ENCODE assay signal across 17 mouse cellular contexts in genomic region chr1:186635045-186635444, GRCm38 (mm10).
DNase-seq lines count a peak whose midpoint lies in the region; ATAC-seq and TF ChIP-seq lines count a peak whose summit lies in the region.
"Had no signal": no experiment of that assay in that cellular context is flagged by ENCODE, and none has a peak within 500 bp of the region (broad histone marks: within the 10 kb centered on the region; RNA-seq: fewer than 3 reads in every experiment).

No protein-coding gene starts in this region.

- no peak overlapping the region for H3K4me3 ChIP-seq in forebrain, embryonic 16.5 days (replicated peaks; ENCODE audit: low read length)
- H3K4me3 ChIP-seq in forebrain, embryonic 12.5 days (replicated peaks) = no peak overlapping the region
- H3K4me3 ChIP-seq in limb, embryonic 14.5 days (replicated peaks; ENCODE audit: low read length) = no peak overlapping the region
- H3K4me3 ChIP-seq in limb, embryonic 10.5 days = no peak overlapping the region
- no peak overlapping the region for H3K4me3 ChIP-seq in embryonic facial prominence, embryonic 15.5 days (replicated peaks)
- H3K4me3 ChIP-seq: liver, embryonic 12.5 days; neural tube, embryonic 13.5 days had no signal

- peaks cover 4% of the 10 kb centered on the region; the same call in 1 of the 2 replicates for H3K4me1 ChIP-seq in forebrain, embryonic 16.5 days (replicated peaks; ENCODE audit: control insufficient read depth, insufficient read depth, low read length)
- H3K4me1 ChIP-seq in forebrain, embryonic 12.5 days = peaks cover 14% of the 10 kb centered on the region; the same call in 1 of the 2 replicates
- H3K4me1 ChIP-seq in limb, embryonic 14.5 days (ENCODE audit: control insufficient read depth, insufficient read depth, low read length) = peaks cover 35% of the 10 kb centered on the region
- peaks cover 10% of the 10 kb centered on the region; the same call in 1 of the 2 replicates for H3K4me1 ChIP-seq in limb, embryonic 10.5 days
- peaks cover 17% of the 10 kb centered on the region; the same call in 1 of the 2 replicates for H3K4me1 ChIP-seq in embryonic facial prominence, embryonic 15.5 days
- H3K4me1 ChIP-seq: liver, embryonic 12.5 days had no signal

- TF ChIP-seq POLR2A in limb, embryonic 14.5 days (IDR thresholded peaks at IDR 0.05; ENCODE audit: borderline replicate concordance, extremely low read depth, insufficient read depth, insufficient read length) = no peak

- no peaks in the 10 kb centered on the region for H3K27me3 ChIP-seq in forebrain, embryonic 16.5 days (replicated peaks; ENCODE audit: control insufficient read depth, insufficient read depth, low read length)
- no peaks in the 10 kb centered on the region for H3K27me3 ChIP-seq in forebrain, embryonic 12.5 days
- H3K27me3 ChIP-seq in limb, embryonic 14.5 days (ENCODE audit: control insufficient read depth, insufficient read depth, low read length) = no peaks in the 10 kb centered on the region
- H3K27me3 ChIP-seq in limb, embryonic 10.5 days (ENCODE audit: low read depth, poor library complexity, severe bottlenecking) = no peaks in the 10 kb centered on the region
- no peaks in the 10 kb centered on the region for H3K27me3 ChIP-seq in embryonic facial prominence, embryonic 15.5 days
- H3K27me3 ChIP-seq: liver, embryonic 12.5 days; neural tube, embryonic 13.5 days had no signal

- no peaks in the 10 kb centered on the region for H3K9me3 ChIP-seq in forebrain, embryonic 16.5 days (ENCODE audit: control insufficient read depth, low read length)
- H3K9me3 ChIP-seq in forebrain, embryonic 12.5 days = no peaks in the 10 kb centered on the region
- no peaks in the 10 kb centered on the region for H3K9me3 ChIP-seq in limb, embryonic 14.5 days (ENCODE audit: control insufficient read depth, low read length)
- no peaks in the 10 kb centered on the region for H3K9me3 ChIP-seq in limb, embryonic 10.5 days (replicated peaks)
- no peaks in the 10 kb centered on the region for H3K9me3 ChIP-seq in embryonic facial prominence, embryonic 15.5 days (replicated peaks)
- H3K9me3 ChIP-seq: liver, embryonic 12.5 days; neural tube, embryonic 13.5 days had no signal

- peak; percentile 50; the same call in 1 of the 2 replicates for ATAC-seq in forebrain, embryonic 16.5 days
- ATAC-seq in forebrain, embryonic 12.5 days (ENCODE audit: low FRiP score) = no peak
- peak; percentile 44; the same call in 1 of the 2 replicates for ATAC-seq in limb, embryonic 14.5 days (ENCODE audit: low FRiP score, low read depth)
- ATAC-seq in embryonic facial prominence, embryonic 15.5 days (ENCODE audit: insufficient number of reproducible peaks, low FRiP score, low TSS enrichment, low read depth) = no peak
- ATAC-seq: intestine, embryonic 16.5 days; liver, embryonic 12.5 days had no signal

- WGBS in forebrain, embryonic 16.5 days = 38% methylated on average over 7 of the region's 7 CpGs
- 64% methylated on average over 7 of the region's 7 CpGs for WGBS in forebrain, embryonic 12.5 days
- 69% methylated on average over 7 of the region's 7 CpGs for whole genome bisulfite sequencing in limb, embryonic 14.5 days
- WGBS in limb, embryonic 10.5 days = 89% methylated on average over 7 of the region's 7 CpGs
- WGBS in embryonic facial prominence, embryonic 15.5 days = 60% methylated on average over 7 of the region's 7 CpGs

- no peak overlapping the region for H3K4me2 ChIP-seq in forebrain, embryonic 16.5 days (ENCODE audit: low read length)
- no peak overlapping the region for H3K4me2 ChIP-seq in forebrain, embryonic 12.5 days
- no peak overlapping the region for H3K4me2 ChIP-seq in limb, embryonic 14.5 days (replicated peaks; ENCODE audit: low read depth, low read length, severe bottlenecking)
- no peak overlapping the region for H3K4me2 ChIP-seq in embryonic facial prominence, embryonic 15.5 days (replicated peaks)
- H3K4me2 ChIP-seq: liver, embryonic 12.5 days; neural tube, embryonic 13.5 days had no signal

- no peaks in the 10 kb centered on the region for H3K36me3 ChIP-seq in forebrain, embryonic 16.5 days (ENCODE audit: control insufficient read depth, insufficient read depth)
- H3K36me3 ChIP-seq in forebrain, embryonic 12.5 days (replicated peaks) = no peaks in the 10 kb centered on the region
- H3K36me3 ChIP-seq in limb, embryonic 14.5 days (ENCODE audit: control insufficient read depth, insufficient read depth, low read length) = peaks cover 12% of the 10 kb centered on the region
- peaks cover 10% of the 10 kb centered on the region for H3K36me3 ChIP-seq in limb, embryonic 10.5 days
- peaks cover 13% of the 10 kb centered on the region; the same call in 1 of the 2 replicates for H3K36me3 ChIP-seq in embryonic facial prominence, embryonic 15.5 days
- H3K36me3 ChIP-seq: liver, embryonic 12.5 days; neural tube, embryonic 13.5 days had no signal

- no peak for DNase-seq in limb, embryonic 14.5 days (ENCODE audit: low spot score)
- no peak for DNase-seq in limb, embryonic 10.5 days (ENCODE audit: low spot score)
- peak; percentile 32 for DNase-seq in lung, postnatal 36 days
- DNase-seq in kidney, adult 9 months = no peak
- DNase-seq in layer of hippocampus, postnatal 36 days = no peak
- DNase-seq: adrenal gland, postnatal 36 days; cerebellum, adult 11 months; heart, postnatal 14 days; kidney, postnatal 14 days; right cerebral cortex, adult 18-20 months; thymus, postnatal 36 days had no signal

- H3K27ac ChIP-seq in forebrain, embryonic 16.5 days (ENCODE audit: low read length) = no peak overlapping the region
- H3K27ac ChIP-seq in forebrain, embryonic 12.5 days = no peak overlapping the region
- no peak overlapping the region for H3K27ac ChIP-seq in limb, embryonic 14.5 days (replicated peaks; ENCODE audit: low read depth, low read length)
- H3K27ac ChIP-seq in limb, embryonic 10.5 days = no peak overlapping the region
- H3K27ac ChIP-seq in embryonic facial prominence, embryonic 15.5 days (replicated peaks) = peak overlapping the region; percentile 49
- H3K27ac ChIP-seq: liver, embryonic 12.5 days; neural tube, embryonic 13.5 days had no signal

- no peak overlapping the region for H3K9ac ChIP-seq in forebrain, embryonic 16.5 days (replicated peaks; ENCODE audit: low read depth, low read length)
- H3K9ac ChIP-seq in forebrain, embryonic 12.5 days = no peak overlapping the region
- H3K9ac ChIP-seq in limb, embryonic 14.5 days (ENCODE audit: low read depth, low read length, severe bottlenecking) = no peak overlapping the region
- no peak overlapping the region for H3K9ac ChIP-seq in embryonic facial prominence, embryonic 15.5 days
- H3K9ac ChIP-seq: liver, embryonic 12.5 days; neural tube, embryonic 13.5 days had no signal

Comparison
In these comparisons a context has a peak if more than half of its experiments do, and no peak if none do; other contexts are left out.
1. ATAC-seq: peak in forebrain, embryonic 16.5 days (single experiment) and limb, embryonic 14.5 days (single experiment); none in forebrain, embryonic 12.5 days (single experiment) and embryonic facial prominence, embryonic 15.5 days (single experiment).